Mouse (Mus musculus): ENCODE results near the gene Gm11569. TPM values are rescaled to one million over a fixed set of nuclear protein-coding genes. Genes with fewer than 3 reads are reported as not detected.
"Not testable (repeated sequence)": the region's sequence is repeated elsewhere in the genome, so short reads cannot be mapped to it uniquely, and the experiment has no call there.

Gene Gm11569
- not detected for total RNA-seq (2021)

DNA sequence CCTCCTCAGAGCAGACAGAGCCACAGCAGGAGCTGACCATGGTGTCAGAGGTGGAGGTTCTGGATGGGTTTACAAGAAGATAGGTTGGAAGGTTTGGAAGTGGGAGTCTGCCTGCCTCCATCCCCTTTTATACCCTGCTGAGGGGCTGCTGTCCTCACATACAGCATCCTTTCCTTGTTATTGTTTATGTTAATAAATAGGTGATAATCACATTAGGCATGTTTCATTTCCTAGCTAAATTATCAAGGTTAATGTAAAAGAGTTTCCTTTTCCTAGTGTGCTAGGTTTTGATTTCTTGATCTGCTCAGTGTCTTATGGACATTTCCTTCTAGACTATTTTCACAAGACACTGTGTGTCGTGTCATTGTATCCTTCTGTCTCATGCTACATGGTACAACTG is at the start of gene Gm11569:
Gene Gm11569 (minus strand): TSS at position 101 of the 400 bp plus-strand sequence.
- DNase-seq; intact Hi-C loops (cut with DNase I): not testable (repeated sequence)

DNA sequence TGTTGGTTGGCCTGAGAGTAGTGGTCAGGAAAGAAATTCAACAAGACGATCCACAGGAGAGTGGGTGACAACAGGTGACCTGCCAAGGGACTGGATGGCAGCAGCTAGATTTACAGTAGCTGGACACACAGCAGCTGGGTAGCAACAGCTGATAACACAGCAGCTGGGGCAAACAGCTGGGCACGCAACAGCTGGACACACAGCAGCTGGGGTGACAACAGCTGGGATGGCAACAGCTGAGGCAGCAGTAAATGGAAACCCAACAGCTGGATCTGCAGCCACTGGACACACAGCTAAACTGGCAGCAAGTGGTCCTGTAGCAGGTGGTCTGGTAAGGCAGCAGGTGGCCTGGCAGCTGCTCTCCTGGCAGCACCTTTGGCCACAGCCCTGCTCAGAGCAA is 48.0 kb upstream of the Gm11569 start:
- no peak for DNase-seq
- intact Hi-C loops (cut with DNase I): no loop called here

DNA sequence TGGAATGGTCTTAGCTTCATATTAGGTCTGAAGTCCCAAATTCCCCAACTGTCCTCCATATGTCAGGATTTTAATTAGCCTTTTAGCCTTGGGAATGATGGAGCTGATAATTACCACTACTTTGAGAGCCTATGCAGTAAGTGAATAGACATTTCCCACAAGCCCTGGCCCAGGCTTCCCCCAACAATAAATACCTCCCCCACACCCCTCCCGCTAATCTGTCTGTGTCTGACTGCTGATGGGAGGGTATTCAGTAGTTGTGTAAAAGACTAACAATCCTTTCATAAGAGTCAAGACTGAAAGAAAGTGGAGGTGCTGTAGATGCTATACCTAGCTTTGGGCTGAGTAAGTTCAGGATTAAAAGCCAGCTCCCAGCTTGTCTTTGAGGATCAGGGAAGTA is 43.5 kb upstream of the Gm11569 start:
- no peak for DNase-seq
- intact Hi-C loops (cut with DNase I): no loop called here

DNA sequence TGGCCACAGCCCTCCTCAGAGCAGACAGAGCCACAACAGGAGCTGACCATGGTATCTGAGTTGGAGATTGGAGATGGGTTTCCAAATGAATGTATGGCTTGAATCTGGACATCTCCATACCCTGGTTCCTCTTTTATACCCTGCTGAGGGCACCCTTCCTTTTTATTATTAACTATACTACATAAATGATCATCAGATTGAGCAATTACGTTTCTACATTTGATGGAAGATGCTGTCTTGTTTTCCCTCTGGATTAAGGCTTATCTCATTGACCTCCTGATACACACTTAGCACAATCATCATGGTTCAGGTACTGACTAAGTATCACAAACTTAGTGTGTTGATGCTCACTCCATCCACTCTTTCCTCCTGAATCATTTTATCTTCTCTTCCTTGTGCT is 39.2 kb upstream of the Gm11569 start, which contains the start of gene 2300003K06Rik:
Gene 2300003K06Rik (minus strand): TSS at position 101 of the 400 bp plus-strand sequence.
- intact Hi-C loops (cut with DNase I): no loop called here

DNA sequence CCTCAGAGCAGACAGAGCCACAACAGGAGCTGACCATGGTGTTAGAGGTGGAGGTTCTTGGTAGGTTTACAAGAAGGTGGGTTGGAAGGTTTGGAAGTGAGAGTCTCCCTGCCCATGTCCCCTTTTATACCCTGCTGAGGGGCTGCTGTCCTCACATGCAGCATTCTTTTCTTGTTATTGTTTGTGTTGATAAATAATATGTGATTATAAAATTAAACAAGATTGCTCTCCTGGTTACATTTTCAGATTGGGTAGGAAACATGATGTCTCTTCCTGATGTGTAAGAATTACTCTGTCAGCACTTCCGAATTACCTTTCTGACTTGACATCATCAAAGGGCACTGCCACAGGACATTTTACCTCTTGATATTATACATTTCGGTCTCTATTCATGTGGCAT is 16.8 kb upstream of the Gm11569 start, which contains the start of gene Gm11564:
Gene Gm11564 (minus strand): TSS at position 101 of the 400 bp plus-strand sequence.
- DNase-seq; intact Hi-C loops (cut with DNase I): not testable (repeated sequence)

More for the DNA sequence above, 39.2 kb upstream of the Gm11569 start, which contains the start of gene 2300003K06Rik:
- DNase-seq: no peak

DNA sequence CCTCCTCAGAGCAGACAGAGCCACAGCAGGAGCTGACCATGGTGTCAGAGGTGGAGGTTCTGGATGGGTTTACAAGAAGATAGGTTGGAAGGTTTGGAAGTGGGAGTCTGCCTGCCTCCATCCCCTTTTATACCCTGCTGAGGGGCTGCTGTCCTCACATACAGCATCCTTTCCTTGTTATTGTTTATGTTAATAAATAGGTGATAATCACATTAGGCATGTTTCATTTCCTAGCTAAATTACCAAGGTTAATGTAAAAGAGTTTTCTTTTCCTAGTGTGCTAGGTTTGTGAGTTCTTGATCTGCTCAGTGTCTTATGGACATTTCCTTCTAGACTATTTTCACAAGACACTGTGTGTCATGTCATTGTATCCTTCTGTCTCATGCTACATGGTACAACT is 11.1 kb upstream of the Gm11569 start, which contains the start of gene Krtap4-13:
Gene Krtap4-13 (minus strand): TSS at position 101 of the 400 bp plus-strand sequence.
- DNase-seq; intact Hi-C loops (cut with DNase I): not testable (repeated sequence)

DNA sequence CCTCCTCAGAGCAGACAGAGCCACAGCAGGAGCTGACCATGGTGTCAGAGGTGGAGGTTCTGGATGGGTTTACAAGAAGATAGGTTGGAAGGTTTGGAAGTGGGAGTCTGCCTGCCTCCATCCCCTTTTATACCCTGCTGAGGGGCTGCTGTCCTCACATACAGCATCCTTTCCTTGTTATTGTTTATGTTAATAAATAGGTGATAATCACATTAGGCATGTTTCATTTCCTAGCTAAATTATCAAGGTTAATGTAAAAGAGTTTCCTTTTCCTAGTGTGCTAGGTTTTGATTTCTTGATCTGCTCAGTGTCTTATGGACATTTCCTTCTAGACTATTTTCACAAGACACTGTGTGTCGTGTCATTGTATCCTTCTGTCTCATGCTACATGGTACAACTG is 5.6 kb upstream of the Gm11569 start, which contains the start of gene Gm11554:
Gene Gm11554 (minus strand): TSS at position 101 of the 400 bp plus-strand sequence.
- intact Hi-C loops (cut with DNase I); DNase-seq: not testable (repeated sequence)

DNA sequence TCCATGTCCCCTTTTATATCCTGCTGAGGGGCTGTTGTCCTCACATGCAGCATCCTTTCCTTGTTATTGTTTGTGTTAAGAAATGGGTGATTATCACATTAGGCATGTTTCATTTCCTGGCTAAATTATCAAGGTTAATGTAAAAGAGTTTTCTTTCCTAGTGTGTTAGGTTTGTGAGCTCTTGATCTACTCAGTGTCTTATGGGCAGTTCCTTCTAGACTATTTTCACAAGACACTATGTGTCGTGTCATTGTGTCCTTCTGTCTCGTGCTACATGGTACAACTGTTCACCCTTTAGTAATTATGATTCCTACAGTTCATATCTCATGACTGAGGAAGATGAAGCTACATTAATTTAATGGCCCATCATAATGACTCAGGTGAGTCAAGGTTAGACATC is 5.4 kb downstream of the Gm11569 start, which contains the start of gene Gm11596:
Gene Gm11596 (minus strand): TSS at position 101 of the 400 bp plus-strand sequence.
- intact Hi-C loops (cut with DNase I): no loop called here

DNA sequence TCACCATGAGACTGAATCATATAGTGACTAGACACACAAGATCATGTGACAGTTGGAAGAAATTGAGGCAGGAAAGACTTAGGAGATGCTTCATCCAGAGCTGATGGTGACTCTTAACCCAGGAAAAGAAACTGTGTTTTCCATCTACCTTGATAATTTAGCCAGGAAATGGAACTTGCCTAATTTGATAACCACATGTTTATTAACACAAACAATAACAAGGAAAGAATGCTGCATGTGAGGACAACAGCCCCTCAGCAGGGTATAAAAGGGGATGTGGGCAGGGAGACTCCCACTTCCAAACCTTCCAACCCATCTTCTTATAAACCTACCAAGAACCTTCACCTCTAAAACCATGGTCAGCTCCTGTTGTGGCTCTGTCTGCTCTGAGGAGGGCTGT is 13.8 kb downstream of the Gm11569 start, which contains the start of gene Krtap4-9:
Gene Krtap4-9 (plus strand): TSS at position 301 of the 400 bp plus-strand sequence.
- intact Hi-C loops (cut with DNase I); DNase-seq: not testable (repeated sequence)

More for the DNA sequence above, 5.4 kb downstream of the Gm11569 start, which contains the start of gene Gm11596:
- no peak for DNase-seq

DNA sequence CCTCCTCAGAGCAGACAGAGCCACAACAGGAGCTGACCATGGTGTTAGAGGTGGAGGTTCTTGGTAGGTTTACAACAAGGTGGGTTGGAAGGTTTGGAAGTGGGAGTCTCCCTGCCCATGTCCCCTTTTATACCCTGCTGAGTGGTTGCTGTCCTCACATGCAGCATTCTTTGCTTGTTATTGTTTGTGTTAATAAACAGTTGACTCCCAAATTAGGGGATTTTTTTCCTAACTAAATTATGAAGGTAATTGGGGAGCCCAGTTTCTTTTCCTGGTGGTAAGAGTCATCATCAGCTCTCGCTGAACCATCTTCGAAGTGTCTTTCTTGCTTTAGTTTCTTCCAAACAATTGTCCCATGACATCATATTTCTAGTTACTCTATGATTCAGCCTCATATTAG is 18.1 kb downstream of the Gm11569 start, which contains the start of gene Krtap4-8:
Gene Krtap4-8 (minus strand): TSS at position 101 of the 400 bp plus-strand sequence.
- intact Hi-C loops (cut with DNase I): no loop called here
- DNase-seq: no peak

DNA sequence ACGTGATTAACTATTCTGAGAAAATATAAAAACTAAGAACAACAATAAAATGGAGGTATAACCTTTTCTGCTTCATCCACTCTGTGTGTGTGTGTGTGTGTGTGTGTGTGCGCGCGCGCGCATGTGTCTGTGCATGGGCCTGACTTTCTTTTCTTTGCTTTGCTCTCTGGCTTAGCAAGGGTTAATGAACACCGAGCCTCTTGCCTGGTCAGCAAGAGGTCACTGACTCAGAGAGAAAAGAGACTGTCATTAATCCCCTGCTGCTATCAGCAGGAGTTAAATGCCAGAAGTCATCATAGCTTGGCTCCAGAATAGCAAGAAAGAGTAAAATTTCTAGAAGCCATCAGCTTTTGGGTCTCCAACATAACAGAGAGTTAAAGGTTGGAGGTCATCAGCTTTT is 20.3 kb downstream of the Gm11569 start:
- intact Hi-C loops (cut with DNase I): no loop called here
- DNase-seq: no peak

DNA sequence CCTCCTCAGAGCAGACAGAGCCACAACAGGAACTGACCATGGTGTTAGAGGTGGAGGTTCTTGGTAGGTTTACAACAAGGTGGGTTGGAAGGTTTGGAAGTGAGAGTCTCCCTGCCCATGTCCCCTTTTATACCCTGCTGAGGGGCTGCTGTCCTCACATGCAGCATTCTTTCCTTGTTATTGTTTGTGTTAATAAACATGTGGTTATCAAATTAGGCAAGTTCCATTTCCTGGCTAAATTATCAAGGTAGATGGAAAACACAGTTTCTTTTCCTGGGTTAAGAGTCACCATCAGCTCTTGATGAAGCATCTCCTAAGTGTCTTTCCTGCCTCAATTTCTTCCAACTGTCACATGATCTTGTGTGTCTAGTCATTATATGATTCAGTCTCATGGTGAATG is 25.9 kb downstream of the Gm11569 start, which contains the start of gene Gm11595:
Gene Gm11595 (minus strand): TSS at position 101 of the 400 bp plus-strand sequence.
- intact Hi-C loops (cut with DNase I): not testable (repeated sequence)

DNA sequence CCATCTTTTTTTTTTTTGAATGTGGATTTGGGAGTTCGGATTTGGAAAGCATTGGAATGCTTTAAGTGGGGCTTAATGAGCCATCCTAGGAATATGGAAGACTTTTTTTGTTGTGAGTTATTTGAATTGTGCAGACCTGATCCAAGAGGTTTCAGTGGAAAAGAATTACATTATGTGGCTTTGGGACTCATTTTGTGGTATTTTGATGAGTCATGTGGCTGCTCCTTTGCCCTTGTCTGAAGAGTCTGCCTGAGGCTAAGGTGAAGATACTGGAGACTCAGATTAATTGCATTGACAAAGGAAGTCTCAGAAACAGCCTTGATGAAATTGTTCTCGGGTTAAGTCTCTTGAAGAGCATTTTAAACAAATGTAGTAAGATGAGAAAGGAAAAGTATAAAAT is 30.3 kb downstream of the Gm11569 start:
- intact Hi-C loops (cut with DNase I): no loop called here
- DNase-seq: no peak

More for the DNA sequence above, 25.9 kb downstream of the Gm11569 start, which contains the start of gene Gm11595:
- not testable (repeated sequence) for DNase-seq

DNA sequence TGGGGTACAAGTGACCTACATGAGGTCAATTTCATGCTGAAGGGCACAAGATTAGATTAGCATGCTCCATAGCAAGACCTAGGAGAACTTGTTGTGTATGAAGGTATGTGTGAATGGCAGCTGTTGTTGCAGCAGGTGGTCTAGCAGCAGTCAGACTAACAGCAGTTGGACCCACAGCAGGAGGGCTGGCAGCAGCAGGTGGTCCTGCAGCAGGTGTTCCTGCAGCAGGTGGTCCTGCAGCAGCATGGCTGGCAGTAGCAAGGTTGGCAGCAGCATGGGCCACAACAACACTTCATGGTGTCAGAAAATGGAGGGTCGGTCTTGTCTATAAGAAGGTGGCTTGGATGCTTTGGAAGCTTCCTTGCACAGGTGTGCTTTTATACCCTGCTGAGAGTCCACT is 39.9 kb downstream of the Gm11569 start:
- DNase-seq: no peak
- intact Hi-C loops (cut with DNase I): no loop called here

Other genes starting within 250 kb of the Gm11569 start
- gene Krtap3-3, start 248.1 kb downstream of the Gm11569 start, total RNA-seq (2021): not detected
- not detected for gene Krtap3-2, start 242.1 kb downstream of the Gm11569 start, total RNA-seq (2021)
- gene Gm11939, start 239.5 kb downstream of the Gm11569 start, total RNA-seq (2021): not detected
- not detected for gene Krtap3-1, start 232.3 kb downstream of the Gm11569 start, total RNA-seq (2021)
- not detected for gene Krtap1-5, start 217.9 kb downstream of the Gm11569 start, total RNA-seq (2021)
- gene Krtap1-4, start 215.3 kb downstream of the Gm11569 start, total RNA-seq (2021): not detected
- not detected for gene Krtap1-3, start 207.6 kb downstream of the Gm11569 start, total RNA-seq (2021)
- not detected for gene Krtap9-3, start 200.8 kb downstream of the Gm11569 start, total RNA-seq (2021)
- gene Gm11938, start 195.6 kb downstream of the Gm11569 start, total RNA-seq (2021): not detected
- not detected for gene Gm11937, start 188.7 kb downstream of the Gm11569 start, total RNA-seq (2021)
- gene Krtap2-4, start 184.1 kb downstream of the Gm11569 start, total RNA-seq (2021): not detected
- gene Gm11562, start 178.5 kb downstream of the Gm11569 start, total RNA-seq (2021): not detected
- not detected for gene Krtap4-1, start 170.7 kb downstream of the Gm11569 start, total RNA-seq (2021)
- gene Krtap4-2, start 163.8 kb downstream of the Gm11569 start, total RNA-seq (2021): not detected
- not detected for gene Krtap4-7, start 154.8 kb downstream of the Gm11569 start, total RNA-seq (2021)
- gene Gm11555, start 148.7 kb downstream of the Gm11569 start, total RNA-seq (2021): not detected
- gene Gm11563, start 140.0 kb downstream of the Gm11569 start, total RNA-seq (2021): not detected
- not detected for gene Krtap4-6, start 133.0 kb downstream of the Gm11569 start, total RNA-seq (2021)
- not detected for gene Gm14190, start 108.2 kb downstream of the Gm11569 start, total RNA-seq (2021)
- gene Gm14180, start 64.6 kb downstream of the Gm11569 start, total RNA-seq (2021): not detected
- gene Gm11595, start 26.0 kb downstream of the Gm11569 start, total RNA-seq (2021): not detected
- gene Krtap4-8, start 18.2 kb downstream of the Gm11569 start, total RNA-seq (2021): not detected
- gene Krtap4-9, start 13.7 kb downstream of the Gm11569 start, total RNA-seq (2021): not detected
- gene Gm11596, start 5.5 kb downstream of the Gm11569 start, total RNA-seq (2021): not detected
- gene Gm11554, start 5.5 kb upstream of the Gm11569 start, total RNA-seq (2021): not detected
- not detected for gene Krtap4-13, start 11.0 kb upstream of the Gm11569 start, total RNA-seq (2021)
- not detected for gene Gm11564, start 16.7 kb upstream of the Gm11569 start, total RNA-seq (2021)
- gene 2300003K06Rik, start 39.1 kb upstream of the Gm11569 start, total RNA-seq (2021): not detected
- gene Krtap4-16, start 52.7 kb upstream of the Gm11569 start, total RNA-seq (2021): not detected
- not detected for gene Gm11568, start 59.0 kb upstream of the Gm11569 start, total RNA-seq (2021)
- not detected for gene Gm11559, start 65.5 kb upstream of the Gm11569 start, total RNA-seq (2021)
- gene Krtap9-1, start 74.5 kb upstream of the Gm11569 start, total RNA-seq (2021): not detected
- gene Gm11567, start 80.3 kb upstream of the Gm11569 start, total RNA-seq (2021): not detected
- gene Krtap31-1, start 109.0 kb upstream of the Gm11569 start, total RNA-seq (2021): not detected
- gene Gm11565, start 115.8 kb upstream of the Gm11569 start, total RNA-seq (2021): not detected
- gene Krtap31-2, start 137.4 kb upstream of the Gm11569 start, total RNA-seq (2021): not detected
- not detected for gene Krtap9-5, start 149.5 kb upstream of the Gm11569 start, total RNA-seq (2021)
- gene Krtap29-1, start 180.1 kb upstream of the Gm11569 start, total RNA-seq (2021): not detected
- gene Krtap16-1, start 187.7 kb upstream of the Gm11569 start, total RNA-seq (2021): not detected
- not detected for gene Krtap17-1, start 195.1 kb upstream of the Gm11569 start, total RNA-seq (2021)
- not detected for gene Krt33a, start 217.3 kb upstream of the Gm11569 start, total RNA-seq (2021)
- not detected for gene Krt33b, start 230.9 kb upstream of the Gm11569 start, total RNA-seq (2021)
- not detected for gene Krt34, start 242.6 kb upstream of the Gm11569 start, total RNA-seq (2021)

Measured in heart, postnatal 36 days (tissue).